Mouse (Mus musculus) frontal cortex, adult (tissue): Measurements from ENCODE around the gene Hmg20b.

Experiments used
- ATAC-seq: cut with Nextera tagmentation; 2 replicates; pipeline ENCODE4 v1.9.2; 2017; ENCODE audit warnings: mild to moderate bottlenecking, moderate library complexity, mixed read lengths; ENCODE audit not compliant: low TSS enrichment

Hmg20b gene

DNA sequence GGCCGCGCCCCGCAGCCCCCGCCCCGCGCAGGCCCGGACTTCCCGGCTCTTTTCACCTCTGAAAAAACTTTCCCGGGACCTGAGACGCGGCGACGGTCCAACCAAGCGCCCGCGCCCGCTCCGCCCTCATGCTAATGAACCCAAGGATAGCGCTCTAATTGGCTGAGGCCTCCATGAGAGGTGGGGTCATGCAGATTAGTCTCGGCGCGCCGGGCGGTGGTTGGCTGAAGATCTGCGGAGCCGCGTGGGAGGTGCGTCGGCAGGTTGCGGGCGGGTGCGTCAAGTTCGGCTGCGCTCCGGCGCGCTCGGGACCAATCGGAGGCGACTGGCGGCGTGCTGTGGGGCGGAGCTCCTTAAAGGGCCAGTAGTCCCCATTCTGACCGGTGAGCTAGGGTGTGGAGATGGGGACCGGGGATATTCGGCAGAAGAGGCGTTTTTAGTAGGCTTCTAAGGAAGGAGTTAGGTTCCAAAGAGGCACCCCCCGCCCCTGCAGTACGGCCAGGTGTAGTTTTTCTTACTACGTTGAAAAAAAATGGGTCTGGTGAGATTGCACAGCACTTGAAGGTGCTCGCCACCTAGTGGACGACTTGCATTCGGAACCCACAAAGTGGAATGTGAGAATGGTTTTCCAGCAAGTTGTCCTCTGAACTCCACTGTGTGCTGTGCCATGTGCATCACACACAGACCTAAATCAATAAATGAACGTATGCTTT is at the start of gene Hmg20b:
TSS of gene Hmg20b (minus strand) at position 130 of the 713 bp plus-strand sequence.
- peak; percentile 96 for ATAC-seq

DNA sequence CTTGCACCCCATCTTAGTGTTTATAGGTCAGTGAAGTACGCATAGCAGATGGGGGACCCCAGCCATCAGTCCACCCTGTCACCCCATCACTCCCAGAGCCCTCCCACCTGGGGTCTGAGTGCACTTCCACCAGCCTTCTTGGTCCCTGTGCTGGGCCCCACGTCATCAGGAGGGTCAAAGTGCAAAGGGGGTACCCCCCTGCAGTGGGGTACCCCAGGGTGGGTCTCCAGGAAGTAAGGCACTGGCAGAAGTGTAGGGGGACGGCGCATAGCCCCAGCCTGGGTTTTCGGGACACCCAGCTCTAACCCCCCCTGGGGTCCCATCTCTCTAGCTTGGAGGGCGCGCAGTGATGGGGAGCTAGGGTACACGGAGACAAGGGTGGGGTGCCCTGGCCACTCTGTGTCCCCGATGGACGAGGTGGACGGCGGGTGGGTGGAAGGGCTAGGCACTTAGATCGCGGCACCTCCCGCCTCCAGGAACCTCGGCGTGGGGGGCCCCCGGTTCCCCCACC is 49.6 kb upstream of the Hmg20b start:
- ATAC-seq = no peak

DNA sequence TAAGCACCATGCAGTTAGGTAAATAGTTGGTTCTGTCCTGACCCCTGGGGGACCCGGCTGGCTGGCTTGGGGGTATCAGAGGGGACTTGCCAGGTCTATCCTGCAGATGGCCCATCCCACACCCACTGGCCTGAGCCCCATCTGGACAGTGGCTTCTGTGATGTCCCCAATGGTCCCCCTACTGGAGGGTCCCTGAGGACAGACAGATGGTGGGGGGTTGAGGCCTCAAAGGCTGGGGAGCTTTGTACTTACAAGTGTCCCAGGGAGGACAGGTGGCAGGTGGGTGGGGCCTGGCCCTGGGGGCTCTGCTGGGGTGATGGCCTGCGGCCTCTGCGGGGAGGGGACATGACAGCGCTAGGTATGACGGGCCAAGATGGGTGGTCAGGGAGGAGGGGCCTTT is 49.0 kb upstream of the Hmg20b start:
- ATAC-seq = no peak

DNA sequence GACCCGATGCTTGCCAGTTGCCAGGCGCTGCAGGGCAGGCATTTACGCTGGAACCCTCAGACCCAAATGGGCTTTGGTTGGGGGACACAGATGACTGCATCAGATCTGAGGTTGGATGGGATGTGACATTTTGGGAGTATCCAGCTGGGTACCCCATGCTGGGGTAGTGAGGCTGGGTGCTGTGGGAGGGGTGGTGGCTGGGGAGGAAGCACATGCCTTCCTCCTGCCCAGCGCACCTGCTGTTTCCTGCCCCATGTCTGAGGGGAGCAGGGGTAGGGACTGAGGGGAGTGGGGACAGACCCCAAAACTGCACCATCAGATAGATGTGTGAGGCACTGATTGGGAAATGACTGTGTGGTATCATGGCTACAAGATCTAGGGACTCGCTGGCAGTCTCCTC is 46.5 kb upstream of the Hmg20b start:
- no peak for ATAC-seq

DNA sequence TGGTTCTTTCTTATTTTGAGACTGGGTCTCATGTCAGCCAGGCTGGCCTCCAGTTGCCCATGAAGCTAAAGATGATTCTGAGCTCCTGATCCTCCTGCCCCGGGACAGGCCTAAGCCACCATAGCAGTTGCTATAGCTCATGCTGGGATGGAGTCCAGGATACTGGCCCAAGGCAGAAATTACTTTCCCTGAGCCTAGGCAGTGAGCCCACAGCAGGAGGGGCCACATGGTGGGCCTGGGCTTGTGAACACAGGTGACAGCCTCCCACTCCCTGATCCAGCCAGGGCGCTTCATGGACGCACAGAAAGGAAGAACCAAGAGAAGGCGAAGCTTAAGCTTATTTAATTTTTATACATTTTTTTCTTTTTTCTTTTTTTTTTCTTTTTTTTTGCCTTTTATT is 45.6 kb upstream of the Hmg20b start:
- ATAC-seq = no peak

DNA sequence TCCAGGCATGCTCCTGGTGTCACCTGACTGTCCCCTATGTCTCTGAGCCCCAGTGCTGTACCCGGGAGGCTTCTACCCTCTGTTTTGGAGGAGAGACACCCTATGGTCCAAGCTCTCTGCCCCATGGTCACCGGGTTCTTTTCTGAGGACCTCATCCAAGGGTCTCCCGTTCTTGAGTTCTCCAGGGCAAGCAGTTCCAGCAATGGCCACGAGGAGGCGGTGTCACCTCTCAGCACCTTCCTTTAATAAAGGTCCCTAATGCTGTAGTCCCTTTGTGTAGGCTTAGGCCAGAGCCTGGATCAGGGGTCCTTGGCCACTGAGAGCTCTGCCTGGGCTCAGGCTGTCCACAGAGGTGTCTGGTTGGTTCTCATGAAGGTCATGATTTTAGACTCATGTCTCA is 44.8 kb upstream of the Hmg20b start:
- no peak for ATAC-seq

DNA sequence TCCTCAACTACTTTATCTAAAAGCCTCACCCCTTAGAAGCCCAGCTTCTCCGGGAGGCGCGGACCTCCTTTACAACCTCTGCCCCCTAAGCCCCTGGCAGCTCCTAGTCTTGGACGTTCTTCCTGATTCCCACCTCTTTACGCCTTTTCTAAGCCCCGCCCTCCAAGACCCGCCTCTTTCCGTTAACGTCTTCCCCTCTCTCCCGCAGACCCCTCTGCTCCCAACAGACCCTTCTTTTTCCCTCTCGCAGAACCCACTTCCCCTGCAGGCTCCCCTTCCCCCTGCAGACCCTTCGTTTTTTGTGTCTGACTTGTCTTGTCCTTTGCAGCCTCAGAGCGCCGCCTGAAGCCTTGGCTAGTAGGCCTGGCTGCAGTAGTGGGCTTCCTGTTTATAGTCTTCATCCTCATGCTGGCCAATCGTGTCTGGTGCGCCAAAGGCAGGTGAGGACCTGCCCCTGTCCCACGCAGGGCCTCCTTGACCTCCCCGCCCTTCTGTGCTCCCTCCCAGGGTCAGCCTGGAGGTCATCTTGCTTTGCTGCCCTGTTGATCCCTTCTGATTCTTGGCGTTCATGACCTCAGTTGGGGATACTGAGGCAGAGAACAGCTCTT is 43.3 kb upstream of the Hmg20b start:
- ATAC-seq = no peak

DNA sequence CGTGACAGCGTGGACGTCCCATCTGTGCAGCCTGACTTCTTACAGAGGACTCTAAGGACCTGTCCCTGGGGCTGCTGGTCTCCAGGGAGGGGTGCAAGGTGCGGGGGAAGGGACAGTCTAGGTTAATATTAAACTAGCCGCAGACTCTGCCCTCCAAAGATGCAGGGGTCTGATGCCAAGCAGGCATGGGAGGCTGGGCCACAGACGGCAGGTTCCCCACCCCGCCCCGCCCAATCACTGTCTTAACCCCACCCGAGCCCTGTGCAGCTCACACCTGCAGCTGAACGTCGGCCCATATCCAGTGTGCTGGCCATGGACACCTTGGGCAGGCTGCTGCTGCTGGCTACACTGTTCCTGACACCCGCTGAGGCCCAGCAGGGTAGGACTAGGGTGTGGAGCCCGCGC is 42.5 kb upstream of the Hmg20b start, which contains the start of gene Smim24:
TSS of gene Smim24 (plus strand) at position 271 of the 405 bp plus-strand sequence.
- no peak for ATAC-seq

DNA sequence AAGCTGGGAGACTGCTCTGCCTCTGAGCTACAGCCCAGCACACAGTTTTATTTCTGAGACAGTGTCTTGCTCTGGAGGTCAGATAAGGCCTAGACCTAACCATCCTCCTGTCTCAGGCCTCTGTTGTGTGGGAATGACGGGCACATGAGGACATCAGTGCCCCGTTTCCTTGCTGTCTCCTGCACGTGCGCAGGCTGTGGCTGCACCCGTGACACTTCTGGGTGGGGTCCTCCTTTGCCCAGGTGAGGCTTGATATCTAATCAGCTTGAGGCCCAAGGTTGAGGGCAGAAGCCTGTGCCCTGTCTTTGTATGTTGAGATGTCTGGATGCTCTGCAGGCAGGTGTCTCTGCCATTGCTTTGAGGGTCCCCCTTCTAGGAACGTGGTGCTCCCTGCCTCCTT is 42.0 kb upstream of the Hmg20b start:
- no peak for ATAC-seq

DNA sequence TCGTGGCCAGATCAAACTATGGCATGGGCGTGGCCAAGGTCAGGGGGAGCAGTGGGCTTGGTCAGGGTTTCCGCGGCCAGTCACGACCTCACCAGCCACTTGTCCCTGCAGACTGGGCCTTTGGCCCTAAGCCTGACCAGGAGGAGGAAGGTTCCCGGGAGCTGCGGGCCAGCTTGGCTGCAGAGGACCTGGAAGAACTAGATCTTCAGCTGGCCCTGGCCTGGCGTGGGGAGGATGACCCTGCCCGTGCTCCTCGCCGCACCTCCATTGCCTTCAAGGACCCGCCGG is 40.3 kb upstream of the Hmg20b start:
- no peak for ATAC-seq

DNA sequence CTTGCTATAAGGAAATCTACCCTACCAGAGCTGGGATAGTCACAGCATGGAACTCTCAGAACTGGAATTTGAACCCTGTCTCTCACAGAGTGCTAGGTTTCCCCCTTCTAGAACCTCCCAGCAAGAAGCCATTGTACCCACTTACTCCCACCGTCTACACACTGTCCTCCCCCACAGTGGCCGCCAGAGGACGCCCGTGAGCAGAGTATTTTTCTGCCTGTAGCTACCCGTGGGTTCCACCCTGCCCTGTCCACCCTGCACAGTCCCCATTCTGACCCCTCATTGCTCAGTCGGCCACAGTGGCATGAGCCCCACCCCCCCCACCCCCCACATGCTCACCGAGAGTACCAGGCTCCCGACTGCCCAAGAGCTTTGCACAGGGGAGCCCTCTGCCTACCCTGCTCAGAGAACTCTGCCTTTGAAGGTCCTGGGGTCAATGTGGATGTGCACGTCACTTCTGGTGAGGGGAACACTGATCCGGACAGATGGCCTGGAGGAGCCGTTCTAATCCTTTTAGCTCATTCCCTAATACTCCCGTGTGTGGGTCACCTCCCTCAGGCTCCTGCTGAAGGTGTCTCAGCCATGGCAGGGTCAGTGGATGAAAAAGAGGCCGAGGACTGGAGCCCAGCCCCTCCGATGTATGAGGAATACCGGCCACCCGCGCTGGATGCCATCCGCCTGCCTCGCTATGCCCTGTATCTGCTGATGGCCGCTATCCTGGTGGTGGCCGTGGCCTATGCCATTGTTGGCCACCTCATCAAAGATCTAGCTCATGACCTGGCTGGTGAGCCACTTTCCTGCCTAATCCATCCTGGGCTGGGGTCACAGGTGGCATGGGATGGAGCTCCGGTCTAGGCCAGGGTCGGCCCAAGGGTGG is 39.8 kb upstream of the Hmg20b start:
- ATAC-seq = peak; percentile 48

DNA sequence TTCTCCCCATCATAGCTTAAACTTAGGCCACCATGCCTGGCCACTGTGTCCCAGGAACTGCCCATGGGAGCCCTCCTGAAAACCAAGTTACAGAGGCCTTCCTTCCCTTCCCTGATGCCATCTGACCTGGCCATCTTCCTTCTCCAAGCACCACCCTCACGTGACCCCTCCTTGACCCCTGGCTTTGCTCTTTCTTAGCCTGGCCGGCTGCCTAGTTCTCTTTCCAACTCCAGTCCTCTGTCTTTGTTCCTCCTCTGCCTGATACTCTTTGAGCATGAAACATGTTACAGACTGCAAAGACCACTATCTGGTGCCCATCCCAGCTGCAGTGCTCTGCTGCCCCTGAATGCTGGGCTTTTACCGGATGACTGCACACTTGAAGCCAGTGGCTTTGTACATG is 39.1 kb upstream of the Hmg20b start:
- no peak for ATAC-seq

DNA sequence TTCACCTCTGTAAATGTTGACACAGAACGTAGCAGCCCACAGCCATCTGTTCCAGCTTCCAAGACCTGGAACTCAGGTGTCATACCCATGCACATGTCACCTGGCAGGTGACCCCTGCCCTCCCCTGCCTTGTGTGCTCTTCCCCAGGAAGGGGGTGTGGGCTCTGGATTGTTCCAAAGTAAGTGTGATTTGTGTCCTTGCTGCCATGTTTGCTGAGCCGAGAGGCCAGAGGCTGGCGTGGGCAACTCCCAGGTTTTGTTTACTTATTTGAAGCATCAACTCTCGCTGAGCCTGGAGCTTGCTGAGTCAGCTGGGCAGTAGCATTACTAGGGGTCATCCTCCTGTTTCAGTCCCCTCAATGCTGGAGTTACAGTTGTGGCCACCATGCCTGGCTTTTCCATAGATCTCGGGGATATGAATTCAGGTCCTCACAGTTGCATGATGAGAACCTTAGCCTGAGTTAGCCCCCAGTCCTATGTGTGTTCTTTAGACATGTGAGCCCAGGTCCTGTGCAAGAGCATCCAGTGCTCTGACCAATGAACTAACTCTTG is 38.3 kb upstream of the Hmg20b start, which contains the start of gene Gm48552:
TSS of gene Gm48552 (plus strand) at position 501 of the 551 bp plus-strand sequence.
- no peak for ATAC-seq

DNA sequence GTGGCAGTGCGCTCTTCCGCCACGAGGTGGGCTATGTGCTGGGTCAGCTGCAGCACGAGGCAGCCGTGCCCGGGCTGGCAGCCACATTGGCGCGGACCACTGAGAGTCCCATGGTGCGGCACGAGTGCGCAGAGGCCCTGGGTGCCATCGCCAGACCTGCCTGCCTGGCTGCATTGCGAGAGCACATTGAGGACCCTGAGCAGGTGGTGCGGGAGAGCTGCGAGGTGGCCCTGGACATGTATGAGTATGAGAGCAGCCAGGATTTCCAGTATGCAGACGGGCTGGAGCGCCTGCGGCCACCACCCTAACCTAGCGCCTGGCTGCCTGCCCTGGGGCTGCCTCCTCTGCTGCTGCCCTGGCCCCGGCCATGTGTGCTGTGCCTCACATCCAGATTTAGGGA is 37.4 kb upstream of the Hmg20b start:
- ATAC-seq = no peak

DNA sequence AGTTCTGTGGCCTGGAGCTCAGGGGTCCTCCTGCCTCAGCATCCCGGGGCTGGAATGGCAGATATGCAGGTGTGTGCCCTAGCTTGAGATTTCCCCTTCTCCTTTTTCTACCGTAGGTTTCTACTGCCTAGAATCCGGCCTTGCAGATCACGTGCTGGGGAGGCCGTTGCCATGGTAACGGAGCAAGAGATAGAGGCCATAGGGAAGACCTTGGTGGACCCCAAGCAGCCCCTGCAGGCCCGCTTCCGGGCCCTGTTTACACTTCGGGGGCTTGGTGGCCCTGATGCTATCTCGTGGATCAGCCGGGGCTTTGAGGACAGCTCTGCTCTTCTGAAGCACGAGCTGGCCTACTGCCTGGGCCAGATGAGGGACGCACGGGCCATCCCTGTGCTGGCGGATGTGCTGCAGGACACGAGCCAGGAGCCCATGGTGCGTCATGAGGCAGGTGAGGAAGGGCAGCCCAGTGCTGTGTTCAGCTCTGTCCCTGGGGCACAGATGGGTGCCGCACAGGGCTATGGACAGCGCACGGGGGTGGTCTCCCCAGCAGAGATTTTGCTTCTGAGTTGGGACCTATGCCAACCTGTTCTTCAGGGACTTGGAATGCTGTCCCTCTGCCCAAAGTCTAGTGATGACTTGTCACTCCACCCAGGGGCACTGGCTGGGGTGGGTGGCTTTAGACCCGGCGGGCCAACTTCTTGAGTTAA is 35.5 kb upstream of the Hmg20b start:
- ATAC-seq = no peak

DNA sequence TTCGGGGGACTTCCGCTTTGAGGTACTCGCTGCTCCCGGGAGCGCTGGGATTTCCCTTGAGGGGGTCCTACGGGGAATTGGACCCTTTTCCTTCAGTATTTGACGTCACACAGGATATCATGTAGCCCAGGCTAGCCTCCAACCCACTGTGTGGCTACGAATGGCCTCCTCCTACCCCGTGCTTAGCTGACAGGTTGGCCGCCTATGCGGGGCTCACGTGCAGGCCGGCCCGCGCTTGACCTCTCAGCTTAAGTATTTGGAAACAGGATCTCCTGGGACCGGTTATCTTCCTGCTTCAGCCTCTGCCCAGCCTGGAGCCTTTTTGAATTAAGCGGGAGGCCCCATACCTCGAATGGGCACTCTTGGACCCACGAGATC is 34.3 kb upstream of the Hmg20b start:
- ATAC-seq = 0 out of 2 replicates have a peak, but pooled peaks have one; percentile 0

DNA sequence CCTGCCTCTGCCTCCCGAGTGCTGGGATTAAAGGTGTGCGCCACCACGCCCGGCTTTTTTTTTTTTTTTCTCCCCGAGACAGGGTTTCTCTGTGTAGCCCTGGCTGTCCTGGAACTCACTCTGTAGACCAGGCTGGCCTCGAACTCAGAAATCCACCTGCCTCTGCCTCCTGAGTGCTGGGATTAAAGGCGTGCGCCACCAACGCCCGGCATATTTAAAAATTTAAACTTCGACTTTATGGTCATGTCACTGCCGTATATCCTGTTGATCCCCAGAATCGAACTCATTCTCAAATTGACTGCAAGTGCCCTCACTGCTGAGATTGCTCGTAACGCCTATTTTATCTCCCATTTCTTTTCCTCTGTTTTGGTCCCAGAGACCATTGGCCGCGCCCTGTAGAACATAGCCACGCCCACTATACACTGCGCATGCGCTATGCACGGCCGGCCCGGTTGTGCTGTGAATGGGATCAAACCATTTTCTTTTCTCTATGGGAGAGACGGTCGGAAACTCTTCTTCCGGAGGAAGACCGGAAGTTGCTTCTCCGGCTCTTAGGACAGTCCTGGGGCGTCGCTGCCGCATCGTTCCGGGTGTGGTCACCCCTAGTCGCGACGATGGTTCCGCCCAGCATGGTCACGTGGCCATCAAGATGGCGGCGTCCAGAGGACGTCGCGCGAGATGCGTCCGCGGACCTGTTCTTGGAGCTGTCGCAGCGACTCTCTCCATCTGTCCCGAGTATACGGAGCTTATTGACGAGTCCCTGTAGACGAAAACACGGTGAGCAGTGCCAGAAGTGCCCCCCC is 33.7 kb upstream of the Hmg20b start, which contains the start of the genes Dohh and Gm48551:
TSS of gene Dohh (plus strand) at position 627 of the 803 bp plus-strand sequence.
TSS of gene Gm48551 (plus strand) at position 665 of the 803 bp plus-strand sequence.
- peak; percentile 96 for ATAC-seq

DNA sequence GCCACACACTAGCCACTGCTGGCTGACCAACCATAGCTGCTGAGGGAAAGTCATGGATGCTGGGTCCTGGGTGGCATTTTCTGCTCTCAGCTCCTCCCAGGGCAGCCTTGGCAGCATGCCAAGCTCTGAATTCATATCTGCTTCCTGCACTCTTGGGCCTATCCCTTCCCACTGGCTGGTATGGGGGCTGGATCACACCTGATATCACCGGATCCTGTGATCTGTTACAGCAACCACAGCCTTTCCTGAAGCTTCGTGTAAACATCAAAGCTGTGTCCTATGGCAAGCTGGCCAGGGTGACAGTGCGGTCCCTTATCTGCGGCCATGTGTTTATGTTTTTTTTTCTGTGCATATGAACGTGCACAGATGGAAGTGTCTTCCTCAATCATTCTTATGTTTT is 31.8 kb upstream of the Hmg20b start:
- ATAC-seq = no peak

DNA sequence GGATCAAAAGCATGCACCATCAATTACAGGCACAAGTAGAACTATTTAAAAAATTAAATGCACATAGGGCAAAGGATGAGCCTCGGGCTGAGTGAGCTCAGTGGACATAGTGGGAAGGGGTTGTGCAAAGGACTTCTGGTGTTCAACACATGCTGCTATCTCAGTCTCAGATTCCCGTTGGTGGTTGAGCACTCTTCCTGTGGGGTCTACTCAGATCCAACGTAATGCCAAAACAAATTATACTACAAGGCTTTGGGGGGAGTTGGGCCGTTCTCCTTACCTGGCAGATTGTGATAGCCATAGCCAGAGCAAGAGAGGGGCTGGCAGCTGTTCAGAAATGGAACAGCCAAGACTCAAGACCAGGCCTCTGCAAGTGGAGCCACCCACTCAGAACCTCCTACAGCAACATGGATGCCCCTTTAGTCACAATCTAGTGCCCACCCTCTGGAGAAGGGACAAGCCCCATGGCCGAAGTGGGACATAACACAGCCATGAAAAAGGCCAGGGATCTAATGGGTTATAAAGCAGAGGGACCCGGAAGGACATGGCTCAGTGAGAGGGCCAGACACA is 29.6 kb upstream of the Hmg20b start:
- ATAC-seq = no peak

DNA sequence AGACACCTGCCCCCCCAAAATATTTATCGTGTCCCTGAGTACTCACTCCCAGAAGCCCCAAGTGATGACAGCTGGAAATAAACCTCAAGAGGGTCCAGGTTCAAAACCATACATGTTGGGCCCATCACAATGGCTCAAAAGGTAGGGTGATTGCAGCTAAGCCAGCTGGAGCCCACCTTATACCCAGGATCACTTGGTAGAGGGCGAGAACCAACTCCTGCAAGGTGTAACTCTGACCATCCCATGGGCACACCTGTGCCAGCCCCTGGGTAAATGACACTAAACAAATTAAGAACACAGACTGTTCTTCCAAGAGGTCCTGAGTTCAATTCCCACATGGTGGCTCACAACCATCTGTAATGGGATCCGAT is 28.9 kb upstream of the Hmg20b start:
- ATAC-seq = no peak
